Mouse (Mus musculus): Measurements from ENCODE around the gene Gadl1. TPM values are rescaled to one million over a fixed set of nuclear protein-coding genes. Genes with fewer than 3 reads are reported as not detected.

Gene Gadl1
- total and polyA plus RNA-seq, 2 experiments from 2014 or later, result 0.21 to 0.44 TPM

GRCm38 (mm10) chr9:115880500-115880899 lies 28.8 kb upstream of the Gadl1 start:
- H3K4me1 ChIP-seq (ENCODE audit: insufficient read depth, low read length), result no peaks in the 10 kb centered on the region
- no peak for DNase-seq (ENCODE audit: low spot score)
- 92% methylated on average over 6 of the region's 6 CpGs for WGBS
- no peak overlapping the region for H3K27ac ChIP-seq (ENCODE audit: low read depth, low read length)
- TF ChIP-seq CTCF (IDR thresholded peaks at IDR 0.05), result no peak
- H3K36me3 ChIP-seq (ENCODE audit: insufficient read depth, low read length), result no peaks in the 10 kb centered on the region
- no peaks in the 10 kb centered on the region for H3K27me3 ChIP-seq (ENCODE audit: insufficient read depth, low read length)
- no peak overlapping the region for H3K9ac ChIP-seq (replicated peaks; ENCODE audit: low read length, poor library complexity, severe bottlenecking)
- ATAC-seq (ENCODE audit: low FRiP score), result no peak
- no peak overlapping the region for H3K4me2 ChIP-seq (ENCODE audit: low read depth, low read length, poor library complexity, severe bottlenecking)
- H3K9me3 ChIP-seq (ENCODE audit: low read length), result no peaks in the 10 kb centered on the region
- H3K4me3 ChIP-seq (ENCODE audit: low read depth, low read length), result no peak overlapping the region

DNA sequence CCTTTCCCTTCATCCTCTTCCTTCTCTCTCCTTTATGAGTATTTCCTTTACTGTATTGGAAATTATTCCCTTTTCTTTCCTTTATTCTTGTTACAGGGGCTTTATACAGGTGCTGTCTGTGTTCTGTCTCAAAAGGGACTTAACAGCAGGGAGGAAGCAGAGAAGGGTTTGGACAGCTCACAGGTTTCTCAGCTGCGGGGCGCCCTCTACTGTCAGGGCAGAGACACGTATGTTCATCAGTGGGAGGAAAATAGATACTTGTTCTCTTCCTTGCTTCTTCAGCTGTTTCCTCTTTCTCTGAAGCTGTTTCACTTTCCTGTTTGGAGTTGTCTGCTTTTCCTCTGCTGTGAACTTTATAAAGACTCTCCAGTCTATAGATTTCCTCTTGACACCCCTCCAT lies 28.1 kb upstream of the Gadl1 start:
- Histone ChIP-seq H3K4me2 (ENCODE audit: low read depth, low read length, poor library complexity, severe bottlenecking) (no peak overlapping the region), H3K27me3 (ENCODE audit: insufficient read depth, low read length) (no peaks in the 10 kb centered on the region), H3K4me1 (ENCODE audit: insufficient read depth, low read length) (no peaks in the 10 kb centered on the region), H3K4me3 (ENCODE audit: low read depth, low read length) (no peak overlapping the region), H3K36me3 (ENCODE audit: insufficient read depth, low read length) (no peaks in the 10 kb centered on the region), H3K9me3 (ENCODE audit: low read length) (no peaks in the 10 kb centered on the region), H3K27ac (ENCODE audit: low read depth, low read length) (no peak overlapping the region), H3K9ac (replicated peaks; ENCODE audit: low read length, poor library complexity, severe bottlenecking) (no peak overlapping the region)
- WGBS, result 89% methylated on average over 3 of the region's 3 CpGs
- DNase-seq (ENCODE audit: low spot score), result no peak
- peak; percentile 39 for TF ChIP-seq CTCF (IDR thresholded peaks at IDR 0.05)
- ATAC-seq (ENCODE audit: low FRiP score), result no peak

GRCm38 (mm10) chr9:115882627-115883200 lies 26.5 kb upstream of the Gadl1 start:
- ATAC-seq (ENCODE audit: low FRiP score), result no peak
- TF ChIP-seq CTCF (IDR thresholded peaks at IDR 0.05), result no peak
- H3K27me3 ChIP-seq (ENCODE audit: insufficient read depth, low read length), result no peaks in the 10 kb centered on the region
- DNase-seq (ENCODE audit: low spot score), result no peak
- H3K9me3 ChIP-seq (ENCODE audit: low read length), result no peaks in the 10 kb centered on the region
- H3K27ac ChIP-seq (ENCODE audit: low read depth, low read length), result no peak overlapping the region
- H3K4me2 ChIP-seq (ENCODE audit: low read depth, low read length, poor library complexity, severe bottlenecking), result no peak overlapping the region
- H3K9ac ChIP-seq (replicated peaks; ENCODE audit: low read length, poor library complexity, severe bottlenecking), result no peak overlapping the region
- H3K4me3 ChIP-seq (ENCODE audit: low read depth, low read length), result no peak overlapping the region
- no peaks in the 10 kb centered on the region for H3K4me1 ChIP-seq (ENCODE audit: insufficient read depth, low read length)
- 88% methylated on average over 5 of the region's 5 CpGs for WGBS
- H3K36me3 ChIP-seq (ENCODE audit: insufficient read depth, low read length), result no peaks in the 10 kb centered on the region

GRCm38 (mm10) chr9:115883413-115883812 lies 25.8 kb upstream of the Gadl1 start:
- Histone ChIP-seq H3K9me3 (ENCODE audit: low read length) (no peaks in the 10 kb centered on the region), H3K36me3 (ENCODE audit: insufficient read depth, low read length) (no peaks in the 10 kb centered on the region), H3K4me3 (ENCODE audit: low read depth, low read length) (no peak overlapping the region), H3K9ac (replicated peaks; ENCODE audit: low read length, poor library complexity, severe bottlenecking) (no peak overlapping the region), H3K27me3 (ENCODE audit: insufficient read depth, low read length) (no peaks in the 10 kb centered on the region), H3K27ac (ENCODE audit: low read depth, low read length) (no peak overlapping the region), H3K4me1 (ENCODE audit: insufficient read depth, low read length) (no peaks in the 10 kb centered on the region), H3K4me2 (ENCODE audit: low read depth, low read length, poor library complexity, severe bottlenecking) (no peak overlapping the region)
- DNase-seq (ENCODE audit: low spot score), result no peak
- WGBS, result 90% methylated on average over 5 of the region's 5 CpGs
- no peak for ATAC-seq (ENCODE audit: low FRiP score)
- no peak for TF ChIP-seq CTCF (IDR thresholded peaks at IDR 0.05)

DNA sequence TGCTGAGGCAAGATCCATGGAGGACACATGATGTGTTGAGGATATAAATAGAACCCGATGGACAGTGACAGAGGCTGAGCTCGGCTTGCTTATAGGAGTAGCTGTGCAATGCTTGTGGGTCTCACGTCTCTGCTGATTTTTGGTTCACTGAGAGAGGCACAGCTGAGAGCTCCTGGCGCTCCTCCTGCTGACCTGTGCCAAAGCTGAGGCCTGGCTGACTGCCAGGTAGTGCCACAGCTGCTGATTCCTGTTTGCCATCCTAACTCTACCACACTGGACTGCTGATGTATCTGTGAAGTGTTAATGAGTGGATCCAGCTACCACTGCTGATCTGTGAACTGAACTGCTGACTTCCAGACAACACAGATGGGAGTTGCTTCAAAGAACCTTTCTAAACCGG lies 21.7 kb upstream of the Gadl1 start:
- no peak for TF ChIP-seq CTCF (IDR thresholded peaks at IDR 0.05)
- DNase-seq (ENCODE audit: low spot score) (peak; percentile 41), ATAC-seq (ENCODE audit: low FRiP score) (no peak)
- no peaks in the 10 kb centered on the region for H3K4me1 ChIP-seq (ENCODE audit: insufficient read depth, low read length)
- no peak overlapping the region for H3K4me3 ChIP-seq (ENCODE audit: low read depth, low read length)
- H3K9me3 ChIP-seq (ENCODE audit: low read length), result no peaks in the 10 kb centered on the region
- H3K36me3 ChIP-seq (ENCODE audit: insufficient read depth, low read length), result no peaks in the 10 kb centered on the region
- H3K4me2 ChIP-seq (ENCODE audit: low read depth, low read length, poor library complexity, severe bottlenecking), result no peak overlapping the region
- 84% methylated on average over 5 of the region's 5 CpGs for WGBS
- no peak overlapping the region for H3K9ac ChIP-seq (replicated peaks; ENCODE audit: low read length, poor library complexity, severe bottlenecking)
- H3K27ac ChIP-seq (ENCODE audit: low read depth, low read length), result no peak overlapping the region
- no peaks in the 10 kb centered on the region for H3K27me3 ChIP-seq (ENCODE audit: insufficient read depth, low read length)

GRCm38 (mm10) chr9:115893131-115893530 lies 16.1 kb upstream of the Gadl1 start:
- Histone ChIP-seq H3K9me3 (ENCODE audit: low read length) (0 out of 2 replicates have a peak, but pooled peaks cover 4% of the 10 kb centered on the region), H3K27ac (ENCODE audit: low read depth, low read length) (no peak overlapping the region), H3K4me2 (ENCODE audit: low read depth, low read length, poor library complexity, severe bottlenecking) (no peak overlapping the region), H3K4me3 (ENCODE audit: low read depth, low read length) (no peak overlapping the region), H3K27me3 (ENCODE audit: insufficient read depth, low read length) (no peaks in the 10 kb centered on the region), H3K9ac (replicated peaks; ENCODE audit: low read length, poor library complexity, severe bottlenecking) (no peak overlapping the region), H3K36me3 (ENCODE audit: insufficient read depth, low read length) (no peaks in the 10 kb centered on the region), H3K4me1 (ENCODE audit: insufficient read depth, low read length) (no peaks in the 10 kb centered on the region)
- peak; percentile 40 for DNase-seq (ENCODE audit: low spot score)
- no peak for TF ChIP-seq CTCF (IDR thresholded peaks at IDR 0.05)
- WGBS, result 55% methylated on average over 4 of the region's 4 CpGs
- ATAC-seq (ENCODE audit: low FRiP score), result no peak

All from midbrain, postnatal 0 days (tissue).